Mouse (Mus musculus) thymus, adult 2 months (tissue): Measurements from ENCODE around the gene Gm10197. TPM values are rescaled to one million over a fixed set of nuclear protein-coding genes. Genes with fewer than 3 reads are reported as not detected.

ENCODE experiments used
- DNase-seq: peaks from one replicate; pipeline ENCODE4 v3.0.0; 2021
- H3K27ac ChIP-seq: fragments of 200-500 bp; 2 replicates; pipeline ENCODE4 v1.5.1; 2012; ENCODE audit warnings: low read length, control low read depth; ENCODE audit not compliant: control insufficient read depth, insufficient read depth
- H3K27me3 ChIP-seq: fragments of 200-500 bp; 2 replicates; pipeline ENCODE4 v1.6.1; 2012; ENCODE audit warnings: mild to moderate bottlenecking, low read length, moderate library complexity, mixed read lengths; ENCODE audit not compliant: control insufficient read depth, insufficient read depth
- H3K36me3 ChIP-seq: fragments of 200-500 bp; 2 replicates; pipeline ENCODE4 v1.6.1; 2012; ENCODE audit warnings: mild to moderate bottlenecking, low read length, moderate library complexity; ENCODE audit not compliant: control insufficient read depth, insufficient read depth
- H3K4me1 ChIP-seq: fragments of 200-500 bp; replicated peaks from 2 replicates; pipeline ENCODE4 v1.6.1; 2012; ENCODE audit warnings: low read length; ENCODE audit not compliant: control insufficient read depth, insufficient read depth
- H3K4me3 ChIP-seq: fragments of 200-500 bp; 2 replicates; pipeline ENCODE4 v1.5.1; 2012; ENCODE audit warnings: mild to moderate bottlenecking, low read length, control low read depth, moderate library complexity; ENCODE audit not compliant: control insufficient read depth, insufficient read depth
- CTCF ChIP-seq: fragments of 200-500 bp; IDR thresholded peaks from 2 replicates; pipeline ENCODE4 v1.5.1; 2012; ENCODE audit warnings: mild to moderate bottlenecking, control low read depth, low read length, moderate library complexity, borderline replicate concordance; ENCODE audit not compliant: control insufficient read depth, poor library complexity, insufficient read depth; ENCODE audit errors: extremely low read depth
- POLR2A ChIP-seq: fragments of 200-500 bp; IDR thresholded peaks from 2 replicates; pipeline ENCODE4 v1.6.1; 2012; ENCODE audit warnings: mild to moderate bottlenecking, low read length, control low read depth, moderate library complexity; ENCODE audit not compliant: control insufficient read depth, poor library complexity, insufficient read depth; ENCODE audit errors: extremely low read depth
- WGBS: fragments of 180-500 bp; shearing (Covaris S2); methylation state at CpG from one replicate; pipeline ENCODE4 v1.1.7; 2018; 5-methylcytosine and 5-hydroxymethylcytosine counted together
- polyA plus RNA-seq: library from polyadenylated mRNA; depleted of rRNA; stranded (reverse); fragments of >200 nt; gene quantifications from 2 replicates; pipeline ENCODE4 v1.2.3, GENCODE M21; 2012

Gm10197 gene
- polyA plus RNA-seq, 1 experiment: not detected

DNA sequence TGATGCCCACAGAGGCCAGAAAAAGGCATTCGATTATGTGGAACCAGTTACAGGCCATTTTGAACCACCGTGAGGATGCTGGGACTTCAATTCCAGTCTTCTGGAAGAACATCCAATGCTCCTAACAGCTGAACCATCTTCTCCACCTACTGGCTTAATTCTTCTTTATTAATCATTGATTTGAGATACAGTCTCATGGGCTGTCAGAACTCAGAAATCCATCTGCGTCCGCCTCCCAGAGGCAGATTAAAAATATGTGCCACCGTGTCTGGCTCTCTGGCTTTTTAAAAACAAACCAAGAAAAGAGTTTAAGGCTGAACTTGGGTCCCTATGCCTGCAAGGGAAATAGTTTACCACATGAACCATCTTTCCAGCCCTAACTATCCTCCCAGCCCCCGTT, 3.7 kb upstream of the Gm10197 start:
- no peak overlapping the region for H3K27ac ChIP-seq
- no peaks in the 10 kb centered on the region for H3K27me3 ChIP-seq
- no peak overlapping the region for H3K4me3 ChIP-seq
- H3K4me1 ChIP-seq: no peaks in the 10 kb centered on the region
- TF ChIP-seq POLR2A (no peak), CTCF (no peak)
- H3K36me3 ChIP-seq: peaks cover 58% of the 10 kb centered on the region
- DNase-seq: no peak
- 97% methylated on average over 6 of the region's 6 CpGs for WGBS

DNA sequence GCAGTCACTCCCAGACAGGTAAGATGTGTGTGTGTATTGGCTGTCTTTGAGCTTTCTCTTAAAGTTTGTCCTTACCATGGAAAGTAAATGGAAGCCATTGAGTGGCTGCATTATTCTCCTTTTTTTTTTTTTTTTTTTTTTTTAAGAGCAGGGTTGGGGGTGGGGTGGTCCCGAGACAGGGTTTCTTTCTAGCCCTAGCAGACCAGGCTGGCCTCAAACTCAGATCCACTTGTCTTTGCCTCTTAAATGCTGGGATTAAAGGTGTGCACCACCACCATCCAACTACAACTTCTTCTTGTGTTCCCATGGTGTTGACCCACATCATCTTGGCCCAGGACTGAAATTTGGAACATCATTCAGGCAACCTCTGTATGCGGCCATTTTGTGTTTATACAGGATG, 2.0 kb upstream of the Gm10197 start:
- no peak overlapping the region for H3K27ac ChIP-seq

DNA sequence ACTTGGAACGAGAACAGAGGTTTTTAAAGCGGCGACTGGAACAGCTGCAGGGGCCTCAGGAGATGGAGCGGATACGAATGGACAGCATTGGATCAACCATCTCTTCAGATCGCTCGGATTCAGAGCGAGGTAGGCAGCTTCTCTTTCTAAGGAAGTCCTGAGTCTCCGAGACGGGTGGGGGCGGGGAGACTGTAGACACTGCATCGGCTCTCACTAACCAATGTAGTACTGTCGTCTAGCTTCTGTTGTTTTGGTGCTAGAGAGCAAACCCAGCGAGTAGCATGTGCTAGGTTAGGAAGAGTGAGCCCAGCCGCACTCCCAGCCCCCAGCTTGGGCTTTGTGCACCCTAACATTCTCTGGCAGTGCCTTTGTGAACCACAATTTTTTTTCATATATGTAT, 1.3 kb downstream of the Gm10197 start:
- peaks cover 24% of the 10 kb centered on the region for H3K36me3 ChIP-seq
- 94% methylated on average over 15 of the region's 15 CpGs for WGBS
- no peak overlapping the region for H3K4me3 ChIP-seq
- TF ChIP-seq CTCF (no peak), POLR2A (no peak)
- no peak for DNase-seq
- H3K27me3 ChIP-seq: no peaks in the 10 kb centered on the region
- no peaks in the 10 kb centered on the region for H3K4me1 ChIP-seq
- no peak overlapping the region for H3K27ac ChIP-seq

More for the DNA sequence above, 2.0 kb upstream of the Gm10197 start:
- no peak for DNase-seq
- Histone ChIP-seq H3K36me3 (peaks cover 45% of the 10 kb centered on the region), H3K27me3 (no peaks in the 10 kb centered on the region), H3K4me1 (no peaks in the 10 kb centered on the region), H3K4me3 (no peak overlapping the region)
- TF ChIP-seq CTCF (no peak), POLR2A (no peak)
- WGBS: 100% methylated on average over 2 of the region's 2 CpGs

DNA sequence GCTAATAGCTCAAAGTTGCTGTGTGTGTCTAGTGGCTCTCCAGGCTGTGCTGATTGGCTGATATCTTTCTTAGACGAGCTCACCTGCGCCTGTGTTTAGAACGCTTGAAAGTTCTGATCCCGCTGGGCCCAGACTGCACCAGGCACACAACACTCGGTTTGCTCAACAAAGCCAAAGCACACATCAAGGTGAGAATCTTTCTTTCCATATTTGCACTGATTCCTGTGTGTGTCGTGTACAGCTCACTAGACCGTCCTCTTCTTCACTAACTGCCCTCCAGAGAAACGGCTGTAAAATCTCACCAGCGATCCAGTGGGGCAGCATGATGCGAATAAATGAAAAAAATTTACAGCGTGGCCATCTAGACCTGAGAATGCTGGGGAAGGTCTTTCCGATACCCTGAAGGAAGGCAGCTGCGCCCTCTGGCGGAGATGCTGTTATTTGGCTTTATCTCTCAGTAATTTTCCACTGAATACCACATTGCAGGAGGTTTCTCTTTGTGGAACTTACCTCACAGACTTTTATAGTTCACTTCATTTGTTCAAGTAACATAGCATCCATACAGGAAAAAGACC, 2.0 kb downstream of the Gm10197 start:
- WGBS: 48% methylated on average over 14 of the region's 14 CpGs
- Histone ChIP-seq H3K27ac (no peak overlapping the region), H3K4me3 (no peak overlapping the region), H3K36me3 (peaks cover 20% of the 10 kb centered on the region), H3K27me3 (no peaks in the 10 kb centered on the region), H3K4me1 (no peaks in the 10 kb centered on the region)
- DNase-seq: peak; percentile 81
- no peak for TF ChIP-seq CTCF
- no peak for TF ChIP-seq POLR2A

DNA sequence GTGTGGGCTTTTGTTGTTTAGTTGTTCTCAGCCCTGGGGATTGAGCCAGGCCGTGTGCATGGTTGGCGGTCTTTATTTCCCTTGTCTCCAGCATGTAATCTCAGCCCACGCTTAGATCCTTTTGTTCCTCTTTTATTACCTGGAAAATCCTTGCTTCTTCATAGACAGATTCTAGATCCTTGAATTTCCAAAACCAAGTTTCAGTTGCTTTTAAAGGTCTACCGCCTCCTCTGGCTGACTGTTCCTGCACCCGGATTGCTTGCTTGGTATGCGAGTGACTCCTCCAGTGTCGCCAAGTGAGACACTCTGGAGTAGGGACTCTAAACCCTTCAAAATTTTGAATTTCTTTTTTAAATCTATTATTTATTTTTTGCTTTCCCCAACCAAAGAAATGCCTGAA, 4.7 kb downstream of the Gm10197 start:
- DNase-seq: no peak
- H3K4me1 ChIP-seq: no peaks in the 10 kb centered on the region
- peaks cover 6% of the 10 kb centered on the region for H3K36me3 ChIP-seq
- TF ChIP-seq POLR2A: no peak
- no peak for TF ChIP-seq CTCF
- H3K4me3 ChIP-seq: no peak overlapping the region
- H3K27me3 ChIP-seq: no peaks in the 10 kb centered on the region
- H3K27ac ChIP-seq: no peak overlapping the region
- WGBS: 96% methylated on average over 7 of the region's 7 CpGs

DNA sequence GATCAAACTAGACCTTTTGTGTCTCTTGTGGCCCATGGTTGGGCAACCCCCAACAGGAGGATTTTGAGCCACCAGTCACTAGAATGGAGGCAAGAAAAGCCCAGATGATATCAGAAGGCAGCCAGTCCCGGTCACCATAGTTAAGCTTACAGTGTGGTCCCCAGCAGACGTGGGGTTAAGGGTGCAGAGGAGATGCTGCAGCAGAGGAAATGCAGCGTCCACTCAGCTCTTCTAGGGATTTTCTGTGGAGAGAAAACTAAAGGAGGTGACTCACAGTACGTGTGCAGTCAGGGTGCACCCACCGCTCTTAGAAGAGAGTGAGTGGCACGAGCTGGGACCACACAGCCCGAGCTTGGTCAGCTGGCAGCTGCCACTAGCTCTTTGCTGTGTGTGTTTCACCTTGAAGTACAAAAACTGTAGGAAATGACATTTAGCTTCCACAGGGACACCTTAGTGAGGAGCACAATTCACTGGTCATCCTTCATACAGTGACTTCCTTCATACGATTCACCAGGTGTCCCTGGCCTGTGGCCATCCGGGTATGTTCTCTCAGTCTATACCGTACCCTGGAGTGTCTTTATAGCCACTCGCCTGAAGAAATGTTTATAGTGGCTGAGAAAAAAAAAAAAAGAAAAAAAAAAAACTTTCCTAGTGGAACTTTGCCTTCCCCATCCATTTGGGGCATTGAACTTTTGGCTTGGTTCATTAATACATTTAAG, 5.3 kb downstream of the Gm10197 start:
- TF ChIP-seq POLR2A: no peak
- no peak for TF ChIP-seq CTCF
- Histone ChIP-seq H3K27ac (no peak overlapping the region), H3K4me3 (no peak overlapping the region), H3K27me3 (no peaks in the 10 kb centered on the region), H3K36me3 (no peaks in the 10 kb centered on the region), H3K4me1 (no peaks in the 10 kb centered on the region)
- DNase-seq: no peak
- WGBS: 95% methylated on average over 11 of the region's 11 CpGs
